In genomic region chr2:172282071-172282710, GRCm38 (mm10) we compare ENCODE assay signal across 10 mouse cellular contexts. TPM values are rescaled to one million over a fixed set of nuclear protein-coding genes. Genes with fewer than 3 reads are reported as not detected.
DNase-seq lines count a peak whose midpoint lies in the region; ATAC-seq and TF ChIP-seq lines count a peak whose summit lies in the region.
"Had no signal": no experiment of that assay in that cellular context is flagged by ENCODE, and none has a peak within 500 bp of the region (broad histone marks: within the 10 kb centered on the region; RNA-seq: fewer than 3 reads in every experiment).

No protein-coding gene starts in this region.

- peaks cover 11% of the 10 kb centered on the region; the same call in 1 of the 2 replicates for H3K9me3 ChIP-seq in E14TG2a.4 (ENCODE audit: low read length)
- no peaks in the 10 kb centered on the region for H3K9me3 ChIP-seq in liver, postnatal 0 days (ENCODE audit: low read length)

- TF ChIP-seq POLR2A in thymus, adult 2 months (IDR thresholded peaks at IDR 0.05; ENCODE audit: control insufficient read depth, extremely low read depth, insufficient read depth, low read length, poor library complexity): no peak

- TF ChIP-seq CTCF in E14TG2a.4 (conservative IDR thresholded peaks at IDR 0.05; ENCODE audit: low read length): no peak
- TF ChIP-seq CTCF in liver, postnatal 0 days (IDR thresholded peaks at IDR 0.05; ENCODE audit: low read depth): no peak
- TF ChIP-seq CTCF in thymus, adult 2 months (IDR thresholded peaks at IDR 0.05; ENCODE audit: borderline replicate concordance, control insufficient read depth, extremely low read depth, insufficient read depth, low read length, poor library complexity): no peak

- peaks cover 10% of the 10 kb centered on the region; the same call in 1 of the 2 replicates for H3K27me3 ChIP-seq in E14TG2a.4 (ENCODE audit: insufficient read depth, low read length)
- H3K27me3 ChIP-seq in liver, postnatal 0 days (ENCODE audit: insufficient read depth, low read length): no peaks in the 10 kb centered on the region
- H3K27me3 ChIP-seq in thymus, adult 2 months (ENCODE audit: control insufficient read depth, insufficient read depth, low read length): no peaks in the 10 kb centered on the region
- H3K27me3 ChIP-seq: megakaryocyte, embryonic 14.5 days had no signal

- H3K27ac ChIP-seq in liver, postnatal 0 days (ENCODE audit: low read depth): no peak overlapping the region
- no peak overlapping the region for H3K27ac ChIP-seq in thymus, adult 2 months (ENCODE audit: control insufficient read depth, insufficient read depth, low read length)

- H3K9ac ChIP-seq in liver, postnatal 0 days (replicated peaks): no peak overlapping the region

- H3K4me3 ChIP-seq in E14TG2a.4 (replicated peaks; ENCODE audit: low read length): peak overlapping the region; percentile 72
- H3K4me3 ChIP-seq in liver, postnatal 0 days (ENCODE audit: low read depth, low read length): no peak overlapping the region
- H3K4me3 ChIP-seq in thymus, adult 2 months (ENCODE audit: control insufficient read depth, insufficient read depth, low read length): no peak overlapping the region
- H3K4me3 ChIP-seq: megakaryocyte, embryonic 14.5 days had no signal

- H3K36me3 ChIP-seq in E14TG2a.4 (ENCODE audit: insufficient read depth, low read length): no peaks in the 10 kb centered on the region
- H3K36me3 ChIP-seq in liver, postnatal 0 days (replicated peaks; ENCODE audit: insufficient read depth, low read length): no peaks in the 10 kb centered on the region
- H3K36me3 ChIP-seq in thymus, adult 2 months (ENCODE audit: control insufficient read depth, insufficient read depth, low read length): no peaks in the 10 kb centered on the region

- no peak for TF ChIP-seq EP300 in liver, postnatal 0 days (IDR thresholded peaks at IDR 0.05; ENCODE audit: low read depth)

- peak; percentile 92 to 95 for DNase-seq in cerebellum, postnatal 10 days
- DNase-seq in cerebellum, adult 11-12 months: no peak
- DNase-seq in cerebellum, postnatal 4 days (ENCODE audit: low spot score in 2 of 2): peak; percentile 46 to 78
- peak; percentile 77 to 79 for DNase-seq in layer of hippocampus, postnatal 10 days (ENCODE audit: low spot score in 2 of 2)
- no peak for DNase-seq in liver, postnatal 0 days
- no peak for DNase-seq in thymus, adult 2 months
- DNase-seq in spleen, postnatal 36 days (ENCODE audit: low spot score in 2 of 2): no peak

- 81% methylated on average over 19 of the region's 19 CpGs for WGBS in liver, postnatal 0 days (ENCODE audit: insufficient replicate concordance)
- 91% methylated on average over 19 of the region's 19 CpGs for WGBS in thymus, adult 2 months

- no peak overlapping the region for H3K4me2 ChIP-seq in liver, postnatal 0 days (ENCODE audit: low read depth, low read length)

- no peak for ATAC-seq in liver, postnatal 0 days

- H3K4me1 ChIP-seq in E14TG2a.4 (replicated peaks; ENCODE audit: low read depth, low read length): peaks cover 37% of the 10 kb centered on the region
- H3K4me1 ChIP-seq in liver, postnatal 0 days (ENCODE audit: insufficient read depth): no peaks in the 10 kb centered on the region
- H3K4me1 ChIP-seq in thymus, adult 2 months (replicated peaks; ENCODE audit: control insufficient read depth, insufficient read depth, low read length): no peaks in the 10 kb centered on the region
- H3K4me1 ChIP-seq: megakaryocyte, embryonic 14.5 days had no signal

RNA-seq across cellular contexts. Expression of gene Mc3r, which starts 33.9 kb away (rescaled TPM):
- total RNA-seq in layer of hippocampus, postnatal 10 days (2021): under 1 TPM; 0.29 to 0.39 TPM
- not detected in 2 replicates for polyA plus RNA-seq in liver, postnatal 0 days (2015; fragmentation: Nextera tagmentation; extraction: Ambion mirVana)
- not detected in 2 replicates for polyA plus RNA-seq in thymus, adult 2 months (2012; rRNA removed)
- polyA plus RNA-seq: heart, postnatal 0 days had no signal

Comparison
In these comparisons a context has a peak if more than half of its experiments do, and no peak if none do; other contexts are left out.
1. DNase-seq: peak in cerebellum, postnatal 10 days (2 of 2), cerebellum, postnatal 4 days (2 of 2) and layer of hippocampus, postnatal 10 days (2 of 2); none in cerebellum, adult 11-12 months (single experiment), liver, postnatal 0 days (single experiment), thymus, adult 2 months (single experiment) and spleen, postnatal 36 days (0 of 2).